9 mouse cellular contexts compared by ENCODE assay signal in the genomic region with DNA sequence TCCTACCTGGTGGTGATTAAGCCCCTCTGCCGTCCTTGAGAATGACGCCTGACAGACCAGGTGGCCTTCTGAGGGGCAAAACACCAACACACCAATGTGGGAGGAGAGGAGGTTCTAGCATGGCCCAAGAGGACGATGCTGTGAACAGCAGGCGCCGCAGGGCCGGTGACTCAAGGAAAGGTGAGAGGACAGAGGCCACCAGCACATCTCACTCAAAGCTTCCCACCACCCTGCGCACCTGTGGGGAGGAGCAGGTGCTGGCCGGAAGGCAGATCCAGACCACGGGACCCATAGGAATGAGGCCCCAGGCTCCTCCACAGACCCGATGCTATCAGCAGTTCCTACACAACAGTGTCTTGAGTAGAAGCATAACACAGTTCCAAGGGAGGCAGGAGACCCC. TPM values are rescaled to one million over a fixed set of nuclear protein-coding genes. Genes with fewer than 3 reads are reported as not detected.
DNase-seq lines count a peak whose midpoint lies in the region; ATAC-seq and TF ChIP-seq lines count a peak whose summit lies in the region.
"Had no signal": no experiment of that assay in that cellular context is flagged by ENCODE, and none has a peak within 500 bp of the region (broad histone marks: within the 10 kb centered on the region; RNA-seq: fewer than 3 reads in every experiment).

No protein-coding gene starts in this region.

- no peaks in the 10 kb centered on the region for H3K9me3 ChIP-seq in embryonic facial prominence, embryonic 15.5 days (replicated peaks)
- H3K9me3 ChIP-seq in hindbrain, embryonic 15.5 days, result no peaks in the 10 kb centered on the region
- no peaks in the 10 kb centered on the region for H3K9me3 ChIP-seq in neural tube, embryonic 12.5 days

- peaks cover 16% of the 10 kb centered on the region for H3K4me1 ChIP-seq in embryonic facial prominence, embryonic 15.5 days
- peaks cover 50% of the 10 kb centered on the region for H3K4me1 ChIP-seq in hindbrain, embryonic 15.5 days (replicated peaks)
- peaks cover 42% of the 10 kb centered on the region for H3K4me1 ChIP-seq in neural tube, embryonic 12.5 days

- no peak for ATAC-seq in embryonic facial prominence, embryonic 15.5 days (ENCODE audit: insufficient number of reproducible peaks, low FRiP score, low TSS enrichment, low read depth)
- ATAC-seq in hindbrain, embryonic 15.5 days (ENCODE audit: low FRiP score, low read depth), result no peak
- no peak for ATAC-seq in neural tube, embryonic 12.5 days (ENCODE audit: low FRiP score, low read depth)

- intact Hi-C loops in left cerebral cortex, adult 2 months (cut with DNase I), result no loop called here
- intact Hi-C loops in left cerebral cortex, postnatal 25 days (cut with DNase I), result no loop called here

- no peak for TF ChIP-seq CTCF in left cerebral cortex, adult 2 months (IDR thresholded peaks at IDR 0.05)

- 37% methylated on average over 10 of the region's 10 CpGs for WGBS in embryonic facial prominence, embryonic 15.5 days
- WGBS in hindbrain, embryonic 15.5 days, result 22% methylated on average over 10 of the region's 10 CpGs
- WGBS in neural tube, embryonic 12.5 days, result 40% methylated on average over 10 of the region's 10 CpGs

- H3K9ac ChIP-seq in embryonic facial prominence, embryonic 15.5 days, result no peak overlapping the region
- H3K9ac ChIP-seq in hindbrain, embryonic 15.5 days, result peak overlapping the region; percentile 94
- H3K9ac ChIP-seq in neural tube, embryonic 12.5 days, result peak overlapping the region; percentile 97

- DNase-seq in left cerebral cortex, adult 2 months (ENCODE audit: extremely low spot score in 1 of 2, low spot score in 2 of 2), result no peak
- no peak for DNase-seq in left cerebral cortex, postnatal 25 days (ENCODE audit: low spot score in 2 of 2)
- DNase-seq in gastrocnemius, postnatal 10 days, result no peak
- DNase-seq in layer of hippocampus, postnatal 14 days (ENCODE audit: low spot score in 2 of 2), result no peak
- no peak for DNase-seq in adrenal gland, postnatal 14 days
- DNase-seq: heart, adult 11 months had no signal

- no peaks in the 10 kb centered on the region for H3K27me3 ChIP-seq in embryonic facial prominence, embryonic 15.5 days
- 0 out of 2 replicates have a peak, but pooled peaks cover 2% of the 10 kb centered on the region for H3K27me3 ChIP-seq in hindbrain, embryonic 15.5 days
- peaks cover 4% of the 10 kb centered on the region; the same call in 1 of the 2 replicates for H3K27me3 ChIP-seq in neural tube, embryonic 12.5 days (replicated peaks)

- H3K4me2 ChIP-seq in embryonic facial prominence, embryonic 15.5 days (replicated peaks), result peak overlapping the region; percentile 99
- H3K4me2 ChIP-seq in hindbrain, embryonic 15.5 days, result peak overlapping the region; percentile 85
- H3K4me2 ChIP-seq in neural tube, embryonic 12.5 days (replicated peaks), result peak overlapping the region; percentile 82

- no peaks in the 10 kb centered on the region for H3K36me3 ChIP-seq in embryonic facial prominence, embryonic 15.5 days
- no peaks in the 10 kb centered on the region for H3K36me3 ChIP-seq in hindbrain, embryonic 15.5 days
- no peaks in the 10 kb centered on the region for H3K36me3 ChIP-seq in neural tube, embryonic 12.5 days

- H3K4me3 ChIP-seq in left cerebral cortex, adult 2 months, result peak overlapping the region; percentile 69
- H3K4me3 ChIP-seq in embryonic facial prominence, embryonic 15.5 days (replicated peaks), result peak overlapping the region; percentile 65; the same call in 1 of the 2 replicates
- peak overlapping the region; percentile 84 for H3K4me3 ChIP-seq in hindbrain, embryonic 15.5 days
- H3K4me3 ChIP-seq in neural tube, embryonic 12.5 days, result peak overlapping the region; percentile 84

- H3K27ac ChIP-seq in left cerebral cortex, adult 2 months, result peak overlapping the region; percentile 84
- no peak overlapping the region for H3K27ac ChIP-seq in embryonic facial prominence, embryonic 15.5 days (replicated peaks)
- peak overlapping the region; percentile 87 for H3K27ac ChIP-seq in hindbrain, embryonic 15.5 days (replicated peaks)
- H3K27ac ChIP-seq in neural tube, embryonic 12.5 days, result peak overlapping the region; percentile 75; the same call in 1 of the 2 replicates

RNA-seq across cellular contexts. Expression of gene Nkain1, which starts 1.4 kb away (rescaled TPM):
- total RNA-seq in left cerebral cortex, adult 2 months (2021), result 10 to 100 TPM; 28.2 to 29.8 TPM
- 10 to 100 TPM; 30.1 to 32.8 TPM for total RNA-seq in left cerebral cortex, postnatal 25 days (2021)
- 0.56 and 1.0 TPM in 2 replicates for polyA plus RNA-seq in embryonic facial prominence, embryonic 15.5 days (2015; fragmentation: Nextera tagmentation; extraction: Ambion mirVana)
- 11.7 and 12.6 TPM in 2 replicates for polyA plus RNA-seq in hindbrain, embryonic 15.5 days (2015; fragmentation: Nextera tagmentation; extraction: Ambion mirVana)
- polyA plus RNA-seq in neural tube, embryonic 12.5 days (2016; fragmentation: Nextera tagmentation; extraction: Ambion mirVana), result 12.8 and 20.1 TPM in 2 replicates
- 10 to 100 TPM; 14.3 to 15.8 TPM for total RNA-seq in gastrocnemius, postnatal 10 days (2021)
- total RNA-seq in layer of hippocampus, postnatal 14 days (2021), result 10 to 100 TPM; 43.4 to 46.7 TPM
- 6.6 and 7.4 TPM in 2 replicates for total RNA-seq in adrenal gland, postnatal 14 days (2021)
